Mouse (Mus musculus) limb, embryonic 14.5 days (tissue): ENCODE data around the gene Rrp12. TPM values are rescaled to one million over a fixed set of nuclear protein-coding genes. Genes with fewer than 3 reads are reported as not detected.

ENCODE experiments used
- ATAC-seq: fragments of 200-750 bp; cut with Nextera tagmentation; 2 replicates; pipeline ENCODE4 v1.8.0; 2017; ENCODE audit warnings: low read depth, moderate number of reproducible peaks, moderate TSS enrichment; ENCODE audit not compliant: low FRiP score
- DNase-seq: peaks from one replicate; pipeline ENCODE4 v3.0.0-alpha.2; 2015; ENCODE audit warnings: low spot score
- H3K27ac ChIP-seq: fragments of 300-500 bp; sonication (generic); replicated peaks from 2 replicates; pipeline ENCODE4 v1.5.1; 2014; ENCODE audit warnings: low read depth, mild to moderate bottlenecking, low read length, moderate library complexity, mixed read lengths
- H3K27me3 ChIP-seq: fragments of 300-500 bp; sonication (generic); 2 replicates; pipeline ENCODE4 v1.6.1; 2014; ENCODE audit warnings: low read length, mixed read lengths; ENCODE audit not compliant: control insufficient read depth, insufficient read depth
- H3K36me3 ChIP-seq: fragments of 300-500 bp; sonication (generic); 2 replicates; pipeline ENCODE4 v1.6.1; 2014; ENCODE audit warnings: mild to moderate bottlenecking, low read length, moderate library complexity, mixed read lengths; ENCODE audit not compliant: control insufficient read depth, insufficient read depth
- H3K4me1 ChIP-seq: fragments of 300-500 bp; sonication (generic); 2 replicates; pipeline ENCODE4 v1.6.1; 2014; ENCODE audit warnings: antibody characterized with exemption, low read length, mixed read lengths; ENCODE audit not compliant: control insufficient read depth, insufficient read depth
- H3K4me2 ChIP-seq: fragments of 300-500 bp; sonication (generic); replicated peaks from 2 replicates; pipeline ENCODE4 v1.6.1; 2014; ENCODE audit warnings: low read depth, mild to moderate bottlenecking, low read length, moderate library complexity; ENCODE audit not compliant: severe bottlenecking
- H3K4me3 ChIP-seq: fragments of 300-500 bp; sonication (generic); replicated peaks from 2 replicates; pipeline ENCODE4 v1.5.1; 2014; ENCODE audit warnings: low read length
- H3K9ac ChIP-seq: fragments of 300-500 bp; sonication (generic); 2 replicates; pipeline ENCODE4 v1.6.1; 2014; ENCODE audit warnings: mild to moderate bottlenecking, low read depth, low read length, moderate library complexity; ENCODE audit not compliant: severe bottlenecking
- H3K9me3 ChIP-seq: fragments of 300-500 bp; sonication (generic); 2 replicates; pipeline ENCODE4 v1.6.1; 2016; ENCODE audit warnings: low read length; ENCODE audit not compliant: control insufficient read depth
- POLR2A ChIP-seq: fragments of 200-500 bp; IDR thresholded peaks from 2 replicates; pipeline ENCODE4 v1.8.0; 2012; ENCODE audit warnings: inconsistent platforms, mild to moderate bottlenecking, moderate library complexity, borderline replicate concordance; ENCODE audit not compliant: insufficient read depth, insufficient read length; ENCODE audit errors: extremely low read depth
- whole genome bisulfite sequencing: fragments of 180-500 bp; shearing (Covaris S2); extraction: QIAGEN DNeasy Blood & Tissue Kit; methylation state at CpG from one replicate; pipeline ENCODE4 v1.1.7; 2014; 5-methylcytosine and 5-hydroxymethylcytosine counted together
- polyA plus RNA-seq, 2 experiments: library from polyadenylated mRNA; depleted of rRNA in 1 of 2; stranded (reverse) in 1 of 2; unstranded in 1 of 2; fragments of >200 nt; fragmentation: Nextera tagmentation in 1 of 2; extraction: Ambion mirVana in 1 of 2; gene quantifications; 2 replicates each; pipeline versions ENCODE4 v1.2.1 to v1.2.3; 2012 to 2014

Rrp12 gene
- polyA plus RNA-seq, 2 experiments = 13.2 to 13.9 TPM

DNA sequence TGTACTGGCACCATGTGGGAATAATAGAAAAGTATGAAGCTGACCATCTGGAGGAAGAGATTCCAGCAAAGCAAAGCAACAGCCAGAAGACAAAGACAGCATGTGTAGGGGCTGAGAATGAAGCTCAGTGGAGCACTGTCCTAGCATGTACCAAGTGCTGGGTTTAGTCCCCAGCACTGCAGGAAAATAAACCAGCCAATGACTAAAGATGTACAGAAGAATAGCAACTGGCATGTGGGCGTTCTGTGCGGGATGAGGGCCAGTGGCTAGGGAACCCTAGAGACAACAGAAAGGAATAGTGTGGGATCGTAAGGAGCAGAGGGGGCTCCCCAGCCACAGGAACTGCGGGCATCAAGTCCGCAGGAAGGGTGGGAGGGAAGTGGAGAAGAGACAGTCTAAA is 26.7 kb downstream of the Rrp12 start:
- no peak overlapping the region for H3K4me3 ChIP-seq
- WGBS = 99% methylated on average over 5 of the region's 5 CpGs
- peaks cover 73% of the 10 kb centered on the region for H3K36me3 ChIP-seq
- H3K27me3 ChIP-seq = no peaks in the 10 kb centered on the region
- no peak overlapping the region for H3K9ac ChIP-seq
- H3K9me3 ChIP-seq = no peaks in the 10 kb centered on the region
- H3K4me1 ChIP-seq = no peaks in the 10 kb centered on the region
- DNase-seq (no peak), ATAC-seq (no peak)
- TF ChIP-seq POLR2A = no peak
- H3K27ac ChIP-seq = no peak overlapping the region
- no peak overlapping the region for H3K4me2 ChIP-seq

DNA sequence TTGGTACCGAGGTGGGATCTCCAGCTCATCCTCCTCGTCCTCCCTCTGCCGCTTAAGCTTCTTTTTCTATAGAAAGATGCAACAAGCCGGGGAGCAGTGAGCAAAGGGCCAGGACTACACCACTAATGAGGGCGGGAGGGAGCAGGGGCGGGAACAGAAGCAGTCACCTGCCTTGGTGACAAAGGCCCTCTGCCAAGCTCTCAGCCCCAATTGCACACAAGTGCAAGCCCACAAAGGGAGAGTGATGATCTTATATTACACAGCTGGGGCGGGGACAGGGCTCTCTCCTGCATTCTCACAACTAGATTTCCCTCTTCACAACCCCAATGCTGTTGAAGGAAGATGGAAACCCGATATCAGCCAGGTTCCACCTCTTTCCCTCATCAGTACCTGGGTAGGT is 29.3 kb downstream of the Rrp12 start:
- Histone ChIP-seq H3K9ac (no peak overlapping the region), H3K4me3 (no peak overlapping the region), H3K4me1 (no peaks in the 10 kb centered on the region), H3K4me2 (no peak overlapping the region), H3K9me3 (no peaks in the 10 kb centered on the region), H3K36me3 (peaks cover 76% of the 10 kb centered on the region), H3K27me3 (no peaks in the 10 kb centered on the region), H3K27ac (no peak overlapping the region)
- no peak for DNase-seq
- no peak for TF ChIP-seq POLR2A
- WGBS = 90% methylated on average over 8 of the region's 8 CpGs
- no peak for ATAC-seq

DNA sequence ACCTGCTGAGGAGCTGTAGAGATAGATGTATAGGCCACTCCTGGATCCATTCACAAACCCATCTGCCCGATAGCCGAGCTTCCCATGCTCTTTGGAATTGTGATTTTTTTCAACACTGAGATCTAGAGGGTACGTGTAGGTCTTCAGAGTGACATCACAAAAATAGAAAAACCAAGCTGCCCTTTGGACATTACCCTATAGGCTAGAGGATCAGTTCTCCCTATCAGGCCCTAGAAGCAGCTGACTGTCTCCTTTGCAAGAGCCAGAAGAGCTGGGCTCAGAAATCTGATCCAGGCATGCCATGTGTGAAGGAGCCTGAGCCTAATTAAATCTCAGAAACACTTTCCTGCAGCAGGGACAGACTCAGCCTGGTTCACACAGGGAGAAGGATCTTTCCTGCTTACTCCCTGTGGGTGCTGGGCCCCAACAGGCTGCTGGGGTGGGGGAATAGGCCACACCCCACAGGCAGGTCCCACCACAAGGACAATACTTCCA is 38.1 kb downstream of the Rrp12 start:
- Histone ChIP-seq H3K9ac (no peak overlapping the region), H3K27ac (no peak overlapping the region), H3K4me1 (peaks cover 3% of the 10 kb centered on the region; the same call in 1 of the 2 replicates), H3K4me3 (no peak overlapping the region), H3K36me3 (peaks cover 12% of the 10 kb centered on the region), H3K9me3 (no peaks in the 10 kb centered on the region), H3K4me2 (no peak overlapping the region), H3K27me3 (no peaks in the 10 kb centered on the region)
- DNase-seq = no peak
- peak; percentile 19; the same call in 1 of the 2 replicates for ATAC-seq
- WGBS = 80% methylated on average over 3 of the region's 3 CpGs
- no peak for TF ChIP-seq POLR2A

DNA sequence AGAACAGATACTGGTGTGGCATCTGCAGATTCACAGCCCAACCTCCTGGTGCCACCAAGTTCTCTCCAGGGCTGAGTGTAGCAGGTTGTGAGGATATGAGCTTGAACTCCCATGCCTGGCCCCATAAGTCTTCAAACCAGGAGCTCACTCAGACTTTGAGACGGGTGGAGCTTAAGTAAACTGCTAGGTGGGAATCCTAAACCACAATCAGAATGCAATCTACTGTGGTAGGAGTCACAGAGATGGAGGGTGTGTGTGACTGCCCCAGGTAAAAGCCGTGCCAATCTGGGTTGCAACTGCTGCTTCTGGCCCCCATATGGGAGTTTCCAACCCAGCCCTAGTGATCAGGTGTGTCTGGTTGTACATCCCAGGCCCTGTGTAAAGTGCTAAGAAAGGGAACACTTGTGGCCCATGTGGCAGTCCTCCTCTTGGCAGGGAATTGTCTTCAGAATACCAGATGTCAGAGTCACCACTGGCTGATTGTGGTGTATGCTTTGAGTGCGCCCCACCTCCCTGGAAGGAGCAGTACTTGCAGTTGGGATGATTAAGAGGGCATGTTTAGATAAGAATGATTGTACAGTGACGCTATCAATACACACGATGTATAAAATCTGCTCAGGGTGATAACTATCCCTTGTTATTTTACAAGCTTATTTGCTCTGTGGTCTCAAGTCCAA is 38.7 kb downstream of the Rrp12 start:
- DNase-seq (no peak), ATAC-seq (no peak)
- 73% methylated on average over 5 of the region's 5 CpGs for whole genome bisulfite sequencing
- no peak overlapping the region for H3K4me2 ChIP-seq
- no peaks in the 10 kb centered on the region for H3K27me3 ChIP-seq
- no peak overlapping the region for H3K9ac ChIP-seq
- no peak overlapping the region for H3K27ac ChIP-seq
- H3K36me3 ChIP-seq = peaks cover 5% of the 10 kb centered on the region; the same call in 1 of the 2 replicates
- H3K4me3 ChIP-seq = no peak overlapping the region
- no peak for TF ChIP-seq POLR2A
- peaks cover 3% of the 10 kb centered on the region; the same call in 1 of the 2 replicates for H3K4me1 ChIP-seq
- H3K9me3 ChIP-seq = no peaks in the 10 kb centered on the region

DNA sequence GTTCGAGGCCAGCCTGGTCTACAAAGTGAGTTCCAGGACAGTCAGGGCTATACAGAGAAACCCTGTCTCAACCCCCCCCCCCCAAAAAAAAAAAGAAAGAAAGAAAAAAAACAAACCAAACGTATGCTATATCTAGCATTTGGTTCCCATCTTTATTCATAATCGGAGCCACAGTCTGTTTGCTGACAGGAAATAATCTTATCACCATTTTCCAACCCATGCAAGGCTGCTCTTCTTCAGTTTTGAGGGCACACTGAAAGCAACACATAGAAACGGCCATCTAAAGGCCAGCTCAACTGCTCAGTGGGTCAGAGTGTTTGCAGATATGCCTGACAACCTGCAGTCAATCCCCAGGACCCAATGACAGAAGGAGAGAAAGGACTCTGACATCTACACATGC is 43.5 kb downstream of the Rrp12 start:
- Histone ChIP-seq H3K4me3 (no peak overlapping the region), H3K9me3 (no peaks in the 10 kb centered on the region), H3K4me1 (peaks cover 15% of the 10 kb centered on the region), H3K27ac (no peak overlapping the region), H3K4me2 (no peak overlapping the region), H3K9ac (no peak overlapping the region), H3K36me3 (no peaks in the 10 kb centered on the region), H3K27me3 (no peaks in the 10 kb centered on the region)
- ATAC-seq = no peak
- DNase-seq = no peak
- no peak for TF ChIP-seq POLR2A
- WGBS = 80% methylated on average over 4 of the region's 4 CpGs
